Mouse (Mus musculus) heart, postnatal 0 days (tissue): Measurements from ENCODE around the gene Rce1. TPM values are rescaled to one million over a fixed set of nuclear protein-coding genes. Genes with fewer than 3 reads are reported as not detected.

Experiments
- ATAC-seq: fragments of 200-750 bp; cut with Nextera tagmentation; 2 replicates; pipeline ENCODE4 v1.8.0; 2017; ENCODE audit warnings: low read depth, moderate number of reproducible peaks, moderate library complexity; ENCODE audit not compliant: insufficient read depth
- DNase-seq: peaks from one replicate; pipeline ENCODE4 v3.0.0-alpha.2; 2016; ENCODE audit warnings: low spot score
- H3K27ac ChIP-seq: fragments of 300-500 bp; sonication (generic); 2 replicates; pipeline ENCODE4 v1.5.1; 2014; ENCODE audit warnings: low read depth, mild to moderate bottlenecking
- H3K27me3 ChIP-seq: fragments of 300-500 bp; sonication (generic); 2 replicates; pipeline ENCODE4 v1.6.1; 2014; ENCODE audit warnings: low read length, mixed read lengths; ENCODE audit not compliant: control insufficient read depth, insufficient read depth
- H3K36me3 ChIP-seq: fragments of 300-500 bp; sonication (generic); replicated peaks from 2 replicates; pipeline ENCODE4 v1.6.1; 2014; ENCODE audit warnings: low read length, mixed read lengths; ENCODE audit not compliant: control insufficient read depth, insufficient read depth
- H3K4me1 ChIP-seq: fragments of 300-500 bp; sonication (generic); 2 replicates; pipeline ENCODE4 v1.6.1; 2014; ENCODE audit warnings: antibody characterized with exemption; ENCODE audit not compliant: control insufficient read depth, insufficient read depth
- H3K4me2 ChIP-seq: fragments of 300-500 bp; sonication (generic); 2 replicates; pipeline ENCODE4 v1.6.1; 2014; ENCODE audit warnings: low read depth, mild to moderate bottlenecking, low read length, moderate library complexity
- H3K4me3 ChIP-seq: fragments of 300-500 bp; sonication (generic); 2 replicates; pipeline ENCODE4 v1.5.1; 2014; ENCODE audit warnings: low read depth, low read length
- H3K9ac ChIP-seq: fragments of 300-500 bp; sonication (generic); replicated peaks from 2 replicates; pipeline ENCODE4 v1.6.1; 2014; ENCODE audit warnings: low read depth, low read length, mixed read lengths
- H3K9me3 ChIP-seq: fragments of 300-500 bp; sonication (generic); replicated peaks from 2 replicates; pipeline ENCODE4 v1.6.1; 2016; ENCODE audit warnings: low read length; ENCODE audit not compliant: control insufficient read depth
- CTCF ChIP-seq: IDR thresholded peaks from 2 replicates; pipeline ENCODE4 v1.5.1; 2016; ENCODE audit warnings: antibody characterized with exemption, control low read depth, low read depth
- EP300 ChIP-seq: IDR thresholded peaks from 2 replicates; pipeline ENCODE4 v1.6.1; 2016; ENCODE audit warnings: antibody characterized with exemption, low read depth
- WGBS: fragments of 180-500 bp; shearing (Covaris S2); extraction: QIAGEN DNeasy Blood & Tissue Kit; methylation state at CpG from one replicate; pipeline ENCODE4 v1.1.7; 2014; 5-methylcytosine and 5-hydroxymethylcytosine counted together
- polyA plus RNA-seq: library from polyadenylated mRNA; unstranded; fragments of >200 nt; fragmentation: Nextera tagmentation; extraction: Ambion mirVana; gene quantifications from 2 replicates; pipeline ENCODE4 v1.2.1, GENCODE M21; 2015
- total RNA-seq: library from RNA; depleted of rRNA; stranded (reverse); fragments of >200 nt; gene quantifications from 2 replicates; pipeline ENCODE4 v1.2.3, GENCODE M21; 2014; ENCODE audit warnings: low replicate concordance

The Rce1 gene
- total and polyA plus RNA-seq, 2 experiments from 2014 or later: 24.8 to 64.6 TPM

DNA sequence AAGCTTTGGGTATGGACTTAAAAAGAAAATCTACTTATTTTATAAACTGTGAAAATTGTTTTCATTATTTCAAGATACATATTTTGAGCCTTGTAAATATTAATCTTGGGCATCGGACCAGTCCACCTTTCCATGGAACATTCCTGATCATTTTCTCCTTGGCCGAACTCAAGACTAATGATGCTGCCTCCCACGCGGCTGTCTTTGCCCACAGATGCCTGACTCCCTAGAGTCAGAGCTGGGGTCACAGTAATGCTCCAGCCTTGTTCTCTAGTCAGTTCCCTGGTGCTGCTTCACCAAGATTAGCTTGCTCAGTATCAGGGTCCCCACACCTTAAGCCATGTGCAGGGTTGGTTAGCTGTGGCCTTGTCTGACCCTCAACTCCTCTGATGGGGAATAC lies 19.8 kb downstream of the Rce1 start:
- H3K9me3 ChIP-seq: no peaks in the 10 kb centered on the region
- H3K4me2 ChIP-seq: no peak overlapping the region
- WGBS: 81% methylated on average over 4 of the region's 4 CpGs
- H3K9ac ChIP-seq: no peak overlapping the region
- DNase-seq (no peak), ATAC-seq (no peak)
- TF ChIP-seq CTCF (no peak), EP300 (no peak)
- H3K27ac ChIP-seq: no peak overlapping the region
- H3K36me3 ChIP-seq: no peaks in the 10 kb centered on the region
- no peaks in the 10 kb centered on the region for H3K4me1 ChIP-seq
- H3K27me3 ChIP-seq: no peaks in the 10 kb centered on the region
- H3K4me3 ChIP-seq: no peak overlapping the region

DNA sequence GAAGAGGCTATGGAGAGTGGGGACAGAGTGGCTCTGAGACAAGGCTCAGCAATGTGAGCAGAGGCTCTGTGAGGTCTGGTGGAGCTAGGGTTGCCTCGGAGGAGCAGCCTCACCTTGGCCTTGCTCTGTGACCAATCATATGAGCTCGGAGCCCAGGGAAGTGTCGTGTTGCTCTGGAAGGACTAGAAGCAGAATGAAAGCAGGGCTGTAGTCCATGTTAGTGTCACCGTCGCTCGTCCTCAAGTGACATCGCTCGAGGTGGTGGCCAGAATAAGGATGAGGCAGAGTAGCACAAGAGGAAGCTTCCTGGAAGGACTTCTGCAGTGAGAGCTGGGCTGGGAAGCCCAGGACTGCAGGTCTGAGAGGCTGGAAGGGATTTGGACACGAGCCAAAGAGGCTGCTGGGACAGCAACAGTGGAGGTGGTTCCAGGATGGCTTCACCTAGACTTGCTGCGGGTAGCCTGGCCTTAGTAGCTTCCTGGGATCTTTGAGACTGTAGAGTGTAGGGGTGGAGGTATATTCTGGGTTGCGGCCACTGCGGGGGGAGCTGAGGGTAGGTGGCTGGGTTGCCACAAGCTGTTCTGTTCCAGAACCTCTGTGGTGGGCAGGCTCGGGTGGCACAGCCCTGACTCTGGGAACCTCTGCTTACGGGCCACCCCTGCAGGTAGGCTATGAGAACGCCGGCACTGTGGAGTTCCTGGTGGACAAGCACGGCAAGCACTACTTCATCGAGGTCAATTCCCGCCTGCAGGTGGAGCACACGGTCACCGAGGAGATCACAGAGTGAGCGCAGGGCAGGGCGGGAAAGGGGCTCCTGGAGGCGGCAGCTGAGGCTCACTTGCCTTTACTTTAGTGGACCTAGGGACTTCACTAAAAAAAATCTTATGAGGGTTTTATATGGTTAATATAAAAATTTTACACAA lies 21.4 kb downstream of the Rce1 start:
- ATAC-seq (peak; percentile 76), DNase-seq (peak; percentile 57)
- Histone ChIP-seq H3K4me1 (no peaks in the 10 kb centered on the region), H3K4me2 (peak overlapping the region; percentile 24; the same call in 1 of the 2 replicates), H3K27ac (no peak overlapping the region), H3K9me3 (no peaks in the 10 kb centered on the region), H3K27me3 (no peaks in the 10 kb centered on the region), H3K36me3 (no peaks in the 10 kb centered on the region), H3K4me3 (no peak overlapping the region), H3K9ac (no peak overlapping the region)
- WGBS: 33% methylated on average over 24 of the region's 24 CpGs
- peak; percentile 55 for TF ChIP-seq CTCF
- no peak for TF ChIP-seq EP300

DNA sequence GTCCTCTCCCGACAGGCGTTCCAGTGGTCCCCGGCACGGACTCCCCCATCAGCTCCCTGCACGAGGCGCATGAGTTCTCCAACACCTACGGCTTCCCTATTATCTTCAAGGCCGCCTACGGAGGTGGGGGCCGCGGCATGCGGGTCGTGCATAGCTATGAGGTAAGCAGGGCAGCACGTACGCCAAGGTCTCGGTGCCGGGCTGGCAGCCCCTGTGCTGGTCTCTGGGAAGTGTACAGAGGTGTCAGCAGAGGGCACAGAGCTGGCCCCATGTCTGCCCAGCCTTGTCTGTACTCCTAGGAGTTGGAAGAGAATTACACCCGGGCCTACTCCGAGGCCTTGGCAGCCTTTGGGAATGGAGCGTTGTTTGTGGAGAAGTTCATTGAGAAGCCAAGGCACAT lies 23.0 kb downstream of the Rce1 start:
- no peak overlapping the region for H3K9ac ChIP-seq
- no peaks in the 10 kb centered on the region for H3K27me3 ChIP-seq
- H3K4me1 ChIP-seq: no peaks in the 10 kb centered on the region
- no peaks in the 10 kb centered on the region for H3K9me3 ChIP-seq
- H3K27ac ChIP-seq: no peak overlapping the region
- no peak for DNase-seq
- no peaks in the 10 kb centered on the region for H3K36me3 ChIP-seq
- no peak for TF ChIP-seq CTCF
- TF ChIP-seq EP300: no peak
- H3K4me2 ChIP-seq: no peak overlapping the region
- WGBS: 80% methylated on average over 20 of the region's 20 CpGs
- no peak overlapping the region for H3K4me3 ChIP-seq
- no peak for ATAC-seq

DNA sequence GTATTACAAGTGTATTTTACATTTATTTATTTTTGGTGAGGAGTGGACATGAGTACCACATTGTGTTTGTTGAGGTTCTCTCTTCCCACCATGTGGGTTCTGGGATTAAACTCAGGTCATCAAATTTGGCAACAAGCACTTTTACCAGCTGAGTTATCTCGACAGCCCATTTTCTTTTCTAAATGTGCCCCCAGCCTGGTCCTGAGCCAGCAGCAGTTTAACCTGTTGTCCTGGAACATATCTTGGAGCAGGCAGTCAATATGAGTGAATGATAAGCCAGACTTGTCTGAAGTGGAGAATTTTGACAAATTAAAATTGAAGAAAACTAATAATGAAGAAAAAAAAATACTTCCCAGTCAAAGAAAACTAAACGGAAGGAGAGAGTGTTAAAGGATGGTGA lies 29.4 kb downstream of the Rce1 start:
- H3K27me3 ChIP-seq: no peaks in the 10 kb centered on the region
- no peak overlapping the region for H3K27ac ChIP-seq
- no peaks in the 10 kb centered on the region for H3K4me1 ChIP-seq
- H3K9ac ChIP-seq: no peak overlapping the region
- TF ChIP-seq EP300 (no peak), CTCF (no peak)
- no peaks in the 10 kb centered on the region for H3K9me3 ChIP-seq
- no peaks in the 10 kb centered on the region for H3K36me3 ChIP-seq
- ATAC-seq (no peak), DNase-seq (no peak)
- H3K4me3 ChIP-seq: no peak overlapping the region
- 60% methylated on average over 2 of the region's 2 CpGs for WGBS
- H3K4me2 ChIP-seq: no peak overlapping the region

DNA sequence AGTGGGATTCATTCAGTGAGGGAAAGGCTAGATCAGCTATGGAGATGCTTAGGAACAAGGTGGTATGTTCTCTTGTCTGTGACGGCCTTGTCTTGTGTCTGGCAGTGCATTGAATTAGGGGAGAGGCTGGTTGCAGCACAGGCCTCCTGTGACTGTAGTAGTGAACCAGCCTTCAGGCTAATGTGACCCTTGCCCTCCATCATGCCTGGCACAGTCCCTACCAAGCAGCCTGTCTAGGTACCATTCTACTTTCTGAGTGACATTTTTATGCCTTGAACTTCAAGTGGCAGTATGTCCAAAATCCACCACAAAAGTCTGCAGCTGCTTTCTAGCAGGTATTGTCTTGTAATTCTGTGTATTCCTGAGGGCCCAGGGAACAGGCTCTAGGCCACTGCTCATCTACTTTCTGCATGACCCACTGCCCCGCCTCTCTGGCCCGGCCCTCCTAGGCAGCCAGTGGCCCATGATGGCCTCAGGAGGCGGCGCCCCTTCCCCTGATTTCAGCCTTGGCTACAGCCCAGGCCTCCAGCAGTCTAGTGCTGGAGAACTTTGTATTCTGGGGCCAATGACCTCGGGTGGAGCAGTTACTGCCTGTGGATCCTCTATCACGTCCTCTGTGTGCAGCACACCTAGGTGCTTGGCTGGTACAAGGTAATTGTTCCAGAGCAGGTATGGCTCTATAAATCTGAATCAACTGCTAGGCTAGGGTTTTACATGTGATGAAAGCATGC lies 31.5 kb downstream of the Rce1 start:
- Histone ChIP-seq H3K4me2 (no peak overlapping the region), H3K9me3 (no peaks in the 10 kb centered on the region), H3K36me3 (no peaks in the 10 kb centered on the region), H3K9ac (no peak overlapping the region), H3K4me1 (no peaks in the 10 kb centered on the region), H3K27me3 (no peaks in the 10 kb centered on the region), H3K27ac (no peak overlapping the region), H3K4me3 (no peak overlapping the region)
- DNase-seq (no peak), ATAC-seq (no peak)
- no peak for TF ChIP-seq EP300
- TF ChIP-seq CTCF: no peak
- WGBS: 61% methylated on average over 7 of the region's 7 CpGs
